Mouse (Mus musculus): ENCODE data around the gene Zfhx2.

The Zfhx2 gene

GRCm38 (mm10) chr14:55032695-55033225 lies 59.4 kb downstream of the Zfhx2 start:
- DNase-seq, result no peak

GRCm38 (mm10) chr14:55029034-55029698 lies 63.0 kb downstream of the Zfhx2 start:
- peak; percentile 42 for DNase-seq

- DNase-seq, result no peak
These were observed 63.7 kb downstream of the Zfhx2 start for GRCm38 (mm10) chr14:55028333-55028835.

GRCm38 (mm10) chr14:55027653-55028052 lies 64.5 kb downstream of the Zfhx2 start:
- DNase-seq, result no peak

- no peak for DNase-seq
These were observed 64.9 kb downstream of the Zfhx2 start for GRCm38 (mm10) chr14:55027251-55027650.

GRCm38 (mm10) chr14:55025527-55025926 lies 66.6 kb downstream of the Zfhx2 start:
- peak; percentile 29 for DNase-seq

GRCm38 (mm10) chr14:55024236-55024635 lies 67.9 kb downstream of the Zfhx2 start:
- DNase-seq, result peak; percentile 29

GRCm38 (mm10) chr14:55023011-55023410 lies 69.1 kb downstream of the Zfhx2 start:
- DNase-seq, result no peak

- no peak for DNase-seq
These were observed 71.7 kb downstream of the Zfhx2 start for GRCm38 (mm10) chr14:55020394-55020793.

GRCm38 (mm10) chr14:55016876-55017275 lies 75.2 kb downstream of the Zfhx2 start:
- DNase-seq, result no peak

GRCm38 (mm10) chr14:55015767-55016111 lies 76.4 kb downstream of the Zfhx2 start:
- no peak for DNase-seq

- peak; percentile 99 for DNase-seq
These were observed 76.9 kb downstream of the Zfhx2 start, which contains the start of gene Ngdn for GRCm38 (mm10) chr14:55014991-55015766. Ngdn (plus strand) TSS chr14:55015454.

- DNase-seq, result no peak
These were observed 77.5 kb downstream of the Zfhx2 start for GRCm38 (mm10) chr14:55014591-55014990.

GRCm38 (mm10) chr14:55011116-55011515 lies 81.0 kb downstream of the Zfhx2 start:
- DNase-seq, result peak; percentile 26
